Mouse (Mus musculus): ENCODE results near the gene Fam135a.
"Not testable (repeated sequence)": the region's sequence is repeated elsewhere in the genome, so short reads cannot be mapped to it uniquely, and the experiment has no call there.

Gene Fam135a

GRCm38 (mm10) chr1:24066706-24067105 is 33.4 kb downstream of the Fam135a start:
- no peak for DNase-seq

- DNase-seq = no peak
Observed at GRCm38 (mm10) chr1:24055706-24056105, 44.4 kb downstream of the Fam135a start.

GRCm38 (mm10) chr1:24046730-24047510 is 53.2 kb downstream of the Fam135a start:
- no peak for DNase-seq

GRCm38 (mm10) chr1:24045627-24046026 is 54.5 kb downstream of the Fam135a start:
- DNase-seq = no peak

GRCm38 (mm10) chr1:24043007-24043406 is 57.1 kb downstream of the Fam135a start:
- no peak for DNase-seq

- DNase-seq = no peak
Observed at GRCm38 (mm10) chr1:24033759-24034423, 66.2 kb downstream of the Fam135a start.

- peak in 1 of 2 experiments; percentile 28 for DNase-seq
Observed at GRCm38 (mm10) chr1:24010821-24011220, 89.3 kb downstream of the Fam135a start.

- no peak for DNase-seq
Observed at GRCm38 (mm10) chr1:24010016-24010415, 90.1 kb downstream of the Fam135a start.

- DNase-seq = no peak
Observed at GRCm38 (mm10) chr1:24007621-24008020, 92.5 kb downstream of the Fam135a start.

GRCm38 (mm10) chr1:24005070-24005804 is 94.9 kb downstream of the Fam135a start, which contains the start of gene Sdhaf4:
TSS of gene Sdhaf4 (minus strand) at chr1:24005656.
- peak; percentile 91 to 96 for DNase-seq

GRCm38 (mm10) chr1:23999318-23999717 is 100.8 kb downstream of the Fam135a start:
- no peak for DNase-seq

GRCm38 (mm10) chr1:23998866-23999265 is 101.3 kb downstream of the Fam135a start:
- DNase-seq = no peak

- no peak for DNase-seq
Observed at GRCm38 (mm10) chr1:23998120-23998810, 101.9 kb downstream of the Fam135a start.

- DNase-seq = no peak
Observed at GRCm38 (mm10) chr1:23997493-23997892, 102.6 kb downstream of the Fam135a start.

- DNase-seq = no peak
Observed at GRCm38 (mm10) chr1:23995420-23995819, 104.7 kb downstream of the Fam135a start.

GRCm38 (mm10) chr1:23983118-23983517 is 117.0 kb downstream of the Fam135a start:
- DNase-seq = no peak

GRCm38 (mm10) chr1:23978281-23978680 is 121.9 kb downstream of the Fam135a start:
- no peak for DNase-seq

GRCm38 (mm10) chr1:23971159-23971558 is 129.0 kb downstream of the Fam135a start:
- not testable (repeated sequence) for DNase-seq

- DNase-seq = no peak
Observed at GRCm38 (mm10) chr1:23968027-23968725, 132.0 kb downstream of the Fam135a start.

GRCm38 (mm10) chr1:23966226-23966625 is 133.9 kb downstream of the Fam135a start:
- DNase-seq = no peak

Measured in kidney, postnatal 36 days (tissue).